Mouse (Mus musculus) ES-Bruce4 (cell line): Measurements from ENCODE around the gene Dcdc2a. TPM values are rescaled to one million over a fixed set of nuclear protein-coding genes. Genes with fewer than 3 reads are reported as not detected.

ENCODE experiments used
- H3K27ac ChIP-seq: 2 replicates; pipeline ENCODE4 v1.5.1; 2012; ENCODE audit warnings: low read length, inconsistent platforms; ENCODE audit not compliant: insufficient read depth
- H3K27me3 ChIP-seq: 2 replicates; pipeline ENCODE4 v1.6.1; 2012; ENCODE audit warnings: mild to moderate bottlenecking, low read length, inconsistent platforms; ENCODE audit not compliant: control insufficient read depth, poor library complexity, insufficient read depth, severe bottlenecking
- H3K36me3 ChIP-seq: 2 replicates; pipeline ENCODE4 v1.6.1; 2012; ENCODE audit warnings: inconsistent platforms, mild to moderate bottlenecking, low read length, moderate library complexity; ENCODE audit not compliant: control insufficient read depth, poor library complexity, insufficient read depth, severe bottlenecking
- H3K4me1 ChIP-seq: one replicate; pipeline ENCODE4 v1.8.1; 2011; ENCODE audit warnings: low read length; ENCODE audit not compliant: control insufficient read depth, insufficient read depth
- H3K4me3 ChIP-seq: 2 replicates; pipeline ENCODE4 v1.5.1; 2011; ENCODE audit warnings: low read depth, mild to moderate bottlenecking, low read length
- H3K9ac ChIP-seq: 2 replicates; pipeline ENCODE4 v1.6.1; 2012; ENCODE audit warnings: low read depth, mild to moderate bottlenecking, inconsistent platforms; ENCODE audit not compliant: poor library complexity, severe bottlenecking
- H3K9me3 ChIP-seq: replicated peaks from 2 replicates; pipeline ENCODE4 v1.6.1; 2012; ENCODE audit warnings: mild to moderate bottlenecking, low read length, inconsistent platforms; ENCODE audit not compliant: control insufficient read depth, poor library complexity, insufficient read depth, severe bottlenecking
- CTCF ChIP-seq: IDR thresholded peaks from one replicate; pipeline ENCODE4 v1.8.1; 2011; ENCODE audit warnings: low read depth, low read length
- EP300 ChIP-seq: IDR thresholded peaks from 2 replicates; pipeline ENCODE4 v1.6.1; 2011; ENCODE audit warnings: low read depth, low read length; ENCODE audit not compliant: insufficient read depth
- POLR2A ChIP-seq: IDR thresholded peaks from one replicate; pipeline ENCODE4 v1.8.1; 2011; ENCODE audit warnings: low read length; ENCODE audit not compliant: insufficient read depth
- polyA plus RNA-seq: library from polyadenylated mRNA; stranded (reverse); fragments of >200 nt; gene quantifications from 2 replicates; pipeline ENCODE4 v1.2.4, GENCODE M21; 2011; ENCODE audit warnings: low read depth; ENCODE audit not compliant: missing spikeins, insufficient read depth, insufficient read length

Dcdc2a gene
- polyA plus RNA-seq, 1 experiment, result 2.5 TPM

DNA sequence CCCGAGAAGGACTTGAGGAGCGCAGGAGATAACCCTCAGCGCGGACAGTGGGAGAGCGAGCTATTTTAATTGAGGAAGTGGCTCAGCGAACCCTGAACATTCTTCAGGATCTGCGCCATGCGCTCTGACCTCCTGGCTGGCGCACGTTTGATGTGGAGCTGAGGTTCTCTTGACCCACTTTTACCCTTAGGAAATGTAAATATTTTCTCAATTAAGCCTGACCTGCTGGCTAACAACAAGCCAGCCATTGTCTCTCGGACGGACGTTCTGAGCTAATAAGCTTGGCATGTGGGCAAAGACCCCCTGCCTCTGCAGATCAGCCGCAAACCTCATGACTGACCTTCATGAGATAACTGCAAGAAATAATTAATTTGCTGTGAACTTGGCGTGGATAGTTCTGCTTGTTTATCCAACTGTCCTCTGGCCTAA is 27.4 kb downstream of the Dcdc2a start:
- no peak overlapping the region for H3K27ac ChIP-seq
- H3K36me3 ChIP-seq, result no peaks in the 10 kb centered on the region
- H3K4me1 ChIP-seq, result no peaks in the 10 kb centered on the region
- TF ChIP-seq EP300 (no peak), POLR2A (no peak), CTCF (no peak)
- no peaks in the 10 kb centered on the region for H3K27me3 ChIP-seq
- H3K9me3 ChIP-seq, result no peaks in the 10 kb centered on the region
- no peak overlapping the region for H3K4me3 ChIP-seq
- H3K9ac ChIP-seq, result no peak overlapping the region

DNA sequence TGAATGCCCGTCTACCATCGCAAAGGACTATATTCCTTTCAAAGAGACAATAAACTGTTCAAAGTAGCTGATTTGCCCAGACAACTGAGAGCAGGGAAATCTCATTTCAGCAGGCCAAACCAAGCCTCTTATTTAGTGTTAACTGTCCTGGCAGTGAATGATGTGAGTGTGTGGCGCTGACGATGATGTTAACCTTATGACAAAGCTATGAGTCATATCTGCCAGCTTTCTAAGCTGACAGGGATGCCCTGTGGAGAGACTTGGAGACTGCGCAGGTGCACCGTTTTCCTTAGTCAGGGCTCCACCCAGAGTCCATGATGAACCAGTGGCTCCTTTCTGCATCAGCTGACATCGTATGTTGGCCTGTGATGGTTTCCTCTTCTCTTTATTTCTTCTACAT is 29.3 kb downstream of the Dcdc2a start:
- TF ChIP-seq EP300 (no peak), POLR2A (no peak), CTCF (no peak)
- Histone ChIP-seq H3K27ac (no peak overlapping the region), H3K4me1 (no peaks in the 10 kb centered on the region), H3K4me3 (no peak overlapping the region), H3K27me3 (no peaks in the 10 kb centered on the region), H3K36me3 (no peaks in the 10 kb centered on the region), H3K9ac (no peak overlapping the region), H3K9me3 (no peaks in the 10 kb centered on the region)

DNA sequence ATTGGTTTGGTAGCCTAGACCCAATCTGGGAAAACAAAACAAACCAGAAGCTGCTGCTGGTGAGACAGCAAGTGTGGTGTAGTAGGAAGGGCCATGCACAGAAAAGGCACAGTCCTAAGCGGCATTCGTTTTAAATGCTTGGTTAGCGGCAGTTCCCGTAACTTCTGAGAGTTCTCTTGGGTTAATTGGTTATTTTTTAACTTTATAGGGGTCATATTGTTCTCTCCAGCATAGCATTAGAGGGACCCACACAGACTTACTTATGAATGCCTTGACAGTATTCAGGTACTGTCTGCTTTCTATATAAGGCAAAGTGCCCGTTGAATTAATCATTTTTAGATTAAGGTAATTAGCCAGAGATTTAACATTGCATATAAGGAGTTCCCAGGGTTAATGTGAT is 35.5 kb downstream of the Dcdc2a start:
- no peak overlapping the region for H3K4me3 ChIP-seq
- no peak overlapping the region for H3K27ac ChIP-seq
- TF ChIP-seq EP300 (no peak), CTCF (no peak)
- H3K4me1 ChIP-seq, result no peaks in the 10 kb centered on the region
- no peaks in the 10 kb centered on the region for H3K9me3 ChIP-seq
- no peaks in the 10 kb centered on the region for H3K36me3 ChIP-seq
- H3K27me3 ChIP-seq, result no peaks in the 10 kb centered on the region
- H3K9ac ChIP-seq, result no peak overlapping the region

GRCm38 (mm10) chr13:25093776-25094175 is 38.0 kb downstream of the Dcdc2a start:
- Histone ChIP-seq H3K4me3 (no peak overlapping the region), H3K4me1 (no peaks in the 10 kb centered on the region), H3K27ac (no peak overlapping the region), H3K36me3 (no peaks in the 10 kb centered on the region), H3K9me3 (no peaks in the 10 kb centered on the region), H3K9ac (no peak overlapping the region), H3K27me3 (no peaks in the 10 kb centered on the region)
- TF ChIP-seq CTCF (no peak), POLR2A (no peak)

DNA sequence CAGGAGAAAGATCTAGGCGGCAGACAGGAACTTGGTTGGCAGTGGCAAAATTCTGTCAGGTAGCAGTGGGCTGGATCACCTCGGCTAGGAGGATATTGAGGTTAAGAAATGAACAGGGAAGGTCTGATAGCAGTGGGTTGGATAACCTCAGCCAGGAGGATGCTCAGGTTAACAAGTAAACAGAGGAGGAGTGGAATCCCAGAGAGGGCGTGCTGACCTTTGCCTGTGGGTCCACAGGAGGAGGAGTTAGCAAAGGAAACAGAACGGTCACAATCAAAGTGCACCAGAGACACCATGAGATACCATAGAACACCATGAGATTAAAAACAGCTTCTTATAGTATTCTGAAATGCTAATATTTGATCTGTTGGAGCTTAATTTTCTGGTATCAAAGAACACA is 38.6 kb downstream of the Dcdc2a start:
- Histone ChIP-seq H3K36me3 (no peaks in the 10 kb centered on the region), H3K9ac (no peak overlapping the region), H3K9me3 (no peaks in the 10 kb centered on the region), H3K4me3 (no peak overlapping the region), H3K4me1 (no peaks in the 10 kb centered on the region), H3K27me3 (no peaks in the 10 kb centered on the region), H3K27ac (no peak overlapping the region)
- TF ChIP-seq POLR2A (no peak), EP300 (no peak), CTCF (no peak)

- Histone ChIP-seq H3K27ac (no peak overlapping the region), H3K36me3 (no peaks in the 10 kb centered on the region), H3K4me3 (no peak overlapping the region), H3K9ac (no peak overlapping the region), H3K27me3 (no peaks in the 10 kb centered on the region), H3K9me3 (no peaks in the 10 kb centered on the region), H3K4me1 (no peaks in the 10 kb centered on the region)
- TF ChIP-seq POLR2A (no peak), CTCF (no peak), EP300 (no peak)
Observed at GRCm38 (mm10) chr13:25097348-25097747, 41.5 kb downstream of the Dcdc2a start.

- no peak overlapping the region for H3K27ac ChIP-seq
- no peak for TF ChIP-seq EP300
- TF ChIP-seq CTCF, result no peak
- TF ChIP-seq POLR2A, result no peak
- H3K4me1 ChIP-seq, result no peaks in the 10 kb centered on the region
- no peak overlapping the region for H3K9ac ChIP-seq
- H3K36me3 ChIP-seq, result no peaks in the 10 kb centered on the region
- no peaks in the 10 kb centered on the region for H3K27me3 ChIP-seq
- no peak overlapping the region for H3K4me3 ChIP-seq
- no peaks in the 10 kb centered on the region for H3K9me3 ChIP-seq
Observed at GRCm38 (mm10) chr13:25098578-25098977, 42.8 kb downstream of the Dcdc2a start.
